Mouse (Mus musculus) myocyte (in vitro differentiated cells): ENCODE data around the gene Cmtm3.
"Not testable (repeated sequence)": the region's sequence is repeated elsewhere in the genome, so short reads cannot be mapped to it uniquely, and the experiment has no call there.

ENCODE experiments used
- CEBPB ChIP-seq: IDR thresholded peaks from 2 replicates; pipeline ENCODE4 v1.6.1; 2011; ENCODE audit warnings: mild to moderate bottlenecking, moderate library complexity; ENCODE audit not compliant: poor library complexity, insufficient read depth, severe bottlenecking
- E2F4 ChIP-seq: IDR thresholded peaks from one replicate; pipeline ENCODE4 v1.6.1; 2011; ENCODE audit warnings: mild to moderate bottlenecking, control low read depth, moderate library complexity; ENCODE audit not compliant: insufficient read depth
- MAX ChIP-seq: IDR thresholded peaks from one replicate; pipeline ENCODE4 v1.6.1; 2011; ENCODE audit warnings: low read depth, mild to moderate bottlenecking, control low read depth
- MYOD1 ChIP-seq, 3 experiments: IDR thresholded peaks; one replicate each; pipeline ENCODE4 v1.6.1; 2011; ENCODE audit warnings: control low read depth in 2 of 3, low read depth in 2 of 3, mild to moderate bottlenecking in 2 of 3, moderate library complexity in 1 of 3; ENCODE audit not compliant: insufficient read length in 2 of 3, control insufficient read depth in 1 of 3
- MYOG ChIP-seq, 3 experiments: IDR thresholded peaks; one replicate each; pipeline ENCODE4 v1.6.1; 2011; ENCODE audit warnings: control low read depth in 2 of 3, low read depth in 2 of 3, mild to moderate bottlenecking in 2 of 3; ENCODE audit not compliant: insufficient read length in 2 of 3, control insufficient read depth in 1 of 3, insufficient read depth in 1 of 3
- POLR2A ChIP-seq: IDR thresholded peaks from one replicate; pipeline ENCODE4 v1.6.1; 2011; ENCODE audit warnings: low read depth, mild to moderate bottlenecking, control low read depth, moderate library complexity; ENCODE audit not compliant: insufficient read length
- POLR2AphosphoS2 ChIP-seq: IDR thresholded peaks from one replicate; pipeline ENCODE4 v1.6.1; 2011; ENCODE audit warnings: low read depth, control low read depth; ENCODE audit not compliant: insufficient read length
- SRF ChIP-seq: IDR thresholded peaks from one replicate; pipeline ENCODE4 v1.6.1; 2011; ENCODE audit warnings: low read depth; ENCODE audit not compliant: control insufficient read depth, insufficient read length
- TCF12 ChIP-seq: IDR thresholded peaks from one replicate; pipeline ENCODE4 v1.6.1; 2011; ENCODE audit warnings: mild to moderate bottlenecking, control low read depth; ENCODE audit not compliant: poor library complexity, insufficient read depth, severe bottlenecking
- TCF3 ChIP-seq: IDR thresholded peaks from one replicate; pipeline ENCODE4 v1.6.1; 2011; ENCODE audit warnings: low read depth, control low read depth; ENCODE audit not compliant: insufficient read length
- USF1 ChIP-seq: IDR thresholded peaks from one replicate; pipeline ENCODE4 v1.6.1; 2011; ENCODE audit warnings: low read depth, mild to moderate bottlenecking, control low read depth, moderate library complexity

GRCm38 (mm10) chr8:104312023-104312422 lies 27.2 kb upstream of the Cmtm3 start:
- not testable (repeated sequence) for TF ChIP-seq POLR2A; MAX; MYOD1 (IDR thresholded peaks at IDR 0.05; ENCODE audit: control insufficient read depth in 1 of 3, insufficient read length in 2 of 3, low read depth in 2 of 3); TCF12; MYOG (IDR thresholded peaks at IDR 0.05; ENCODE audit: control insufficient read depth in 1 of 3, insufficient read depth in 1 of 3, insufficient read length in 2 of 3, low read depth in 2 of 3); E2F4; POLR2AphosphoS2; CEBPB; USF1; SRF; TCF3
